Mouse (Mus musculus) MEL (cell line): ENCODE measurements around the gene Ptprk.

Experiments
- CTCF ChIP-seq, 3 experiments: IDR thresholded peaks in 2 of 3; conservative IDR thresholded peaks in 1 of 3; 2 replicates each; pipeline ENCODE4 v1.5.1; 2011 to 2012; ENCODE audit warnings: low read length in 3 of 3, low read depth in 2 of 3, mild to moderate bottlenecking in 2 of 3, improper control_type of control experiment in 1 of 3, inconsistent platforms in 1 of 3, mixed read lengths in 1 of 3, moderate library complexity in 1 of 3; ENCODE audit not compliant: control insufficient read depth in 1 of 3, insufficient read depth in 1 of 3, poor library complexity in 1 of 3, severe bottlenecking in 1 of 3
- EP300 ChIP-seq, 2 experiments: IDR thresholded peaks; 2 replicates each; pipeline ENCODE4 v1.6.1; 2011; ENCODE audit warnings: improper control_type of control experiment in 2 of 2, low read length in 2 of 2, low read depth in 1 of 2, mild to moderate bottlenecking in 1 of 2
- KAT2A ChIP-seq: conservative IDR thresholded peaks from 2 replicates; pipeline ENCODE4 v1.6.1; 2012; ENCODE audit warnings: low read depth, low read length, improper control_type of control experiment, inconsistent platforms
- NRF1 ChIP-seq: IDR thresholded peaks from 2 replicates; pipeline ENCODE4 v1.6.1; 2014; ENCODE audit warnings: low read depth, mild to moderate bottlenecking, inconsistent platforms, low read length, improper control_type of control experiment, moderate library complexity; ENCODE audit not compliant: poor library complexity, insufficient read depth, severe bottlenecking
- POLR2A ChIP-seq, 2 experiments: IDR thresholded peaks; 2 replicates each; pipeline ENCODE4 v1.6.1; 2011 to 2012; ENCODE audit warnings: low read length in 2 of 2, mild to moderate bottlenecking in 2 of 2, control low read depth in 1 of 2, improper control_type of control experiment in 1 of 2, low read depth in 1 of 2, moderate library complexity in 1 of 2; ENCODE audit not compliant: control insufficient read depth in 1 of 2, insufficient read depth in 1 of 2, poor library complexity in 1 of 2
- TBP ChIP-seq: IDR thresholded peaks from 2 replicates; pipeline ENCODE4 v1.8.0; 2011; ENCODE audit warnings: low read depth, low read length, improper control_type of control experiment
- ZMIZ1 ChIP-seq: IDR thresholded peaks from 2 replicates; pipeline ENCODE4 v1.6.1; 2012; ENCODE audit warnings: low read depth, mild to moderate bottlenecking, inconsistent platforms, low read length, improper control_type of control experiment, moderate library complexity

DNA sequence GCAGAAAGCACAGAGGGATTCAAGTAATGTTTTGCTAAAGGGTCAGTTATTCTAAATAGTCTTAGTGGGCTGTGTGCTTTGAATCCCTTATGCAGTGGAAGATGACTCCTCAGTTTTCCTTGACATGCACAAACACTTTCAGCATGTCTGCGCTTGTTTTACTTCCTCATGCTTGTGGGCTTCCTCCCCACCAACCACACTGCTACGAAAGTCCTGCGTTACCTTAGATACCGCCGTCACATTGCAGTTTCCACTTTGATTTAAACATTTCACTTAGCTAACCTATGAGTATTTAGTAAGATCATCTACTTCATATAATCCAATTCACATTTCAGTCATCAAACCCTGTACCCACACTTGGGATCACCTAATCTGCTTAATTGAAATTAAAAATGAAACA lies 441.5 kb downstream of the Ptprk start:
- TF ChIP-seq POLR2A (IDR thresholded peaks at IDR 0.05; ENCODE audit: control insufficient read depth in 1 of 2, insufficient read depth in 1 of 2, low read depth in 1 of 2, low read length in 2 of 2, poor library complexity in 1 of 2) (no peak), TBP (no peak), ZMIZ1 (no peak), NRF1 (no peak), KAT2A (no peak), CTCF (IDR thresholded peaks at IDR 0.05 in 2 of 3, conservative IDR thresholded peaks at IDR 0.05 in 1 of 3; ENCODE audit: control insufficient read depth in 1 of 3, insufficient read depth in 1 of 3, low read depth in 2 of 3, low read length in 3 of 3, poor library complexity in 1 of 3, severe bottlenecking in 1 of 3) (no peak), EP300 (IDR thresholded peaks at IDR 0.05; ENCODE audit: low read depth in 1 of 2, low read length in 2 of 2) (no peak)
